Mouse (Mus musculus) adrenal gland, postnatal 14 days (tissue): Measurements from ENCODE around the gene Smpd4. TPM values are rescaled to one million over a fixed set of nuclear protein-coding genes. Genes with fewer than 3 reads are reported as not detected.

Source experiments
- DNase-seq: peaks from one replicate; pipeline ENCODE4 v3.0.0; 2021; ENCODE audit warnings: mixed read lengths
- total RNA-seq: library from RNA; stranded (reverse); gene quantifications from 2 replicates; pipeline ENCODE4 v1.2.3, GENCODE M21; 2021

The Smpd4 gene
- total RNA-seq, 1 experiment from 2014 or later, result 29.1 TPM

GRCm38 (mm10) chr16:17638036-17638628 is 19.0 kb downstream of the Smpd4 start:
- no peak for DNase-seq

DNA sequence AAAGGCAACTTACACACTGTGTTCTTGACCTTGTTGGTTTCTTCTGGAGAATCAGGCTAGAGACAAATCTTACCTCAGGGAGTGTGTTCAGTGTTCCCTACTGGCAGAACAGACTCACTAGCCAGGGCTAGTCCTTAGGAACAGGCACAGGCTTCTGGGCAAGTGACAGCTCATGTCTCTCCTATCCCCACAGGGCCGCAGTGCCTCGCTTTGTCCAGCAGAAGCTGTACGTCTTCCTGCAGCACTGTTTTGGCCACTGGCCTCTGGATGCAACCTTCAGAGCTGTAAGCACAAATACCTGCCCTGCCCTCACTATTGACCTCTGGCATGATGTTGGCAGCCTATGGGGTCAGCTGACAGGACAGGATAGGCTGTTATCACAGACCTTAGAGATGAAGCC is 19.9 kb downstream of the Smpd4 start:
- DNase-seq, result no peak

DNA sequence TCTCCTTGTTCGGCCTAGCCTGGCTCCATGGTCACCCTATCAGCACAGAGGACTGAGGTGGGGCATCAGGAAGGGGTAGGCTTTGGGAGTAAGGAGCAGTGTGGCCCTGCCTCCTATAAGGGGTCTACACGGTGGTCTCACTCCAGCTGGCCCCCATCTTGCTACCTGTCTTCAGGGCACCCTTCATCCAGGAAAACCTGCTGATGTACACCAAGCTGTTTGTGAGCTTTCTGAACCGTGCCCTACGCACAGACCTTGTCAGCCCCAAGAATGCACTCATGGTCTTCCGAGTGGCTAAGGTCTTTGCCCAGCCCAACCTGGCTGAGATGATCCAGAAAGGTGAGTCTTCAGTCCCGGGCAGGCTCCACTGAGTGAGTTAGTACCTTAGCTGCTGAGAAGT is 20.8 kb downstream of the Smpd4 start:
- no peak for DNase-seq

GRCm38 (mm10) chr16:17640706-17641105 is 21.6 kb downstream of the Smpd4 start:
- no peak for DNase-seq

DNA sequence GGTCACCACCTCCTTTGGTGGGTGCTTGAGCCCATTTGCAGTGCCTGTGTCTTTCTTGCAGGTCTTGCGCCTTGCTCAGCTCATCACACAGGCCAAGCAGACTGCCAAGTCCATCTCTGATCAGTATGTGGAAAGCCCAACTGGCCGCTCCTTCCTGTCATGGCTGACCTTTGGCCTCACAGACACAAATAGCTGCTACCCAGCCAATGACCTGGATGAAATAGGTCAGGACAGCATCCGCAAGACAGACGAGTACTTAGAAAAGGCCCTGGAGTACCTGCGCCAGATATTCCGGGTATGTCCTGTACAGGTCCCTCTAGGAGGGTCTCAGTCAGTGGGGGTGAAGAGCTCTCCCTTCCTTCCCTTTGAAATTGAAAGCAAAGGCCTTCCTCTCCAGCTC is 22.1 kb downstream of the Smpd4 start:
- DNase-seq, result peak; percentile 28

GRCm38 (mm10) chr16:17642311-17642710 is 23.2 kb downstream of the Smpd4 start:
- no peak for DNase-seq

DNA sequence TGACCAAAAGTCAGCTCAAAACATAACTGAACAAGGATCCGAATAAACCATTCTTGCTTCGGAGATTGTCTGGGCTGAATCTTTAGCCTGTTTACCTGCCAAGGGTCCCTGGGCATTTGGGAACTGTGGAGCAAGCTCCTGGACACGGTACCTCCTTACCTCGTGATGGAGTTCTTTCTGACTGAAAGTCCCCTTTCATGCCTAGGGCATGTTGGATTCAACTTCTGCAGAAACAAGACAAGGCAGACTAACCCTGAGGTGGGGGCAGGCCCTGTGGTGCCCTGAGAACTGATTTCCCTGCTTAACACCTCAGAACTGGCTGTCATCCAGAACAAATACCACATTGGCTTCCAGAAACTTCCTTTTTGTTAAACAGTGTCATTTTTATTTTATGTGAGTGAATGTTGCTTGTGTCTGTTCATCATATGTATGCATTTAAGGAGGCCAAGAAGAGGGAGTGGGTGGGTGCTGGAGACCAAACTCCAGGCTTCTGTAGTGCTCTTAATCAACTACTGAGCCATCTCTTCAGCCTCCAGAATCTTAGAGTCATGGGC is 24.4 kb downstream of the Smpd4 start:
- no peak for DNase-seq

GRCm38 (mm10) chr16:17646310-17647114 is 27.4 kb downstream of the Smpd4 start, which contains the start of gene Ccdc74a:
TSS of gene Ccdc74a (plus strand) at chr16:17646470.
- DNase-seq, result peak; percentile 92

GRCm38 (mm10) chr16:17647156-17647555 is 28.0 kb downstream of the Smpd4 start:
- no peak for DNase-seq

GRCm38 (mm10) chr16:17647566-17648340 is 28.6 kb downstream of the Smpd4 start:
- no peak for DNase-seq

DNA sequence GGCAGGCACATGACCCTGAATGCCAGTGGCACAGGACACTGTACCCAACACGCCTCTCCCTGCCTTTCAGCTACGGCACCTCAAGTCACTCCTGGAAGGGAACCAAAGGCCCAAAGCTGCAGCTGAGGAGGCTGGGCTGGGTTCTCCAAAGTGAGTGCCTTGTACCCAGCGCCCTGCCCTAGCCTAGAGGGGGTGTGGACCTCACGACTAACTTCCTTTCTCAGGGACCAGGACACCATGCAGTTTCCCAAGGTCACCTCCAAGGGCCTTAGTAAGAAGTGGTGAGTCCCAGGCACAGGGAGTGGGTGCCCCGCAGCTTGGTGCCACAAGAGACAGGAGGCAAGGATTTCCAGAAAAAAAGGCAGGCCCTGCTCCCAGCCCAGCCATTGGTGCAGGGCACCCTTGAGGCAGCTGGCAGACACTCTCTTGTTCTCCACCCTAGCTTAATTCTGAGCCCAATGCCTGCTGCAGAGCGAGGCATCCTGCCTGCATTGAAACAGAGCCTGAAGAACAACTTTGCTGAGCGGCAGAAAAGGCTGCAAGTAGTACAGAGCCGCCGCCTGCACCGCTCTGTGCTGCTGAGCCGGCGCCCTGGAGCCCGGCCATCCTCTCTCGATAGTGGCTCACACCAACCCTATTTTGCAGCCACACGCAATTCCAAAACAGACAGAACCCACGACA is 30.9 kb downstream of the Smpd4 start:
- peak; percentile 27 for DNase-seq

- DNase-seq, result no peak
Observed at GRCm38 (mm10) chr16:17650711-17651110, 31.6 kb downstream of the Smpd4 start.

DNA sequence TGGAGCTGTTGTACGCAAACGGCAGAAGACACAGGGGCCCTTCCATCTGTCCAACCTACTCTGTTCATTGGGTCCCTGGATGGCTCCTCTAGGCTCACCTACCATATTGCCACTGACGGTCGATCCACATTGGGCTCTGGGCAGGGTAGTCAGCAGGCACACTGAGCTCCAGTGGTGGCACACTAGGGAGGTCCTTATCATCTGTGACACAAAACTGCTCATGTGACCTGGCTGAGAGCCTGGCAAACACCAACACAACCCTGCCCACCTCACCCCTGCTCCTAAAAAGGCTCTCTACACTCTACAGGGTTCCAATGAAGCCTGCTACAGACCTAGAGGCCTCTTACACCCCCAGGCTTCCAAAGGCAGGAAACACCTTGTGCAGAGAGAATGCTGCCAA is 33.5 kb downstream of the Smpd4 start:
- no peak for DNase-seq

GRCm38 (mm10) chr16:17653601-17654000 is 34.4 kb downstream of the Smpd4 start:
- DNase-seq, result no peak

GRCm38 (mm10) chr16:17654188-17654795 is 35.1 kb downstream of the Smpd4 start:
- no peak for DNase-seq

GRCm38 (mm10) chr16:17656212-17656871 is 37.2 kb downstream of the Smpd4 start:
- DNase-seq, result peak; percentile 50

- DNase-seq, result no peak
Observed at GRCm38 (mm10) chr16:17665568-17665967, 46.4 kb downstream of the Smpd4 start.

DNA sequence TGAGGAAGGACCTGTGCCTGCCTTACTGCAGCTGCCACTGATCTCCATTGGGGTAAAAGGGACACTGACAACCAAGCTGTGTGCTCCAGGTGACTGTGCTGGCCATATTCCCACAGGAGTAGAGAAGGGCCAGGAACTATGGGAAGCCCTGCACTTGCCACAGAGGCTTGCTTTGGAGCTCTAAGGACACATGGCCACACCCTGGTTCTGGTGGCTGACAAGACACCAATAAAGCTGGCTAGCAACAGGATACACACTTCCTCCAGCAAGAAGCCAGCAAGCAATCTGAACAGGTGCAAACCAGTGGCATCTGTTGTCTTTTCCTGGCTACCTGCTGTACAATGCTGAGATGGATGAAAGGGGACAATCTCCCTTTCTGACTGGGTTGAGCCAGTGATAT is 50.7 kb downstream of the Smpd4 start:
- no peak for DNase-seq
